Mouse (Mus musculus) neural tube, embryonic 11.5 days (tissue): ENCODE measurements around the gene Dnph1. TPM values are rescaled to one million over a fixed set of nuclear protein-coding genes. Genes with fewer than 3 reads are reported as not detected.

Experiments
- ATAC-seq: fragments of 200-750 bp; cut with Nextera tagmentation; 2 replicates; pipeline ENCODE4 v1.8.0; 2017; ENCODE audit warnings: moderate number of reproducible peaks, mild to moderate bottlenecking, moderate TSS enrichment, moderate library complexity; ENCODE audit not compliant: insufficient read depth, low FRiP score, low TSS enrichment
- DNase-seq: peaks from one replicate; pipeline ENCODE4 v3.0.0-alpha.2; 2015; ENCODE audit warnings: low spot score
- H3K27ac ChIP-seq: fragments of 300-500 bp; sonication (generic); 2 replicates; pipeline ENCODE4 v1.5.1; 2014; ENCODE audit warnings: low read depth, mild to moderate bottlenecking, low read length
- H3K27me3 ChIP-seq: fragments of 300-500 bp; sonication (generic); 2 replicates; pipeline ENCODE4 v1.6.1; 2014; ENCODE audit warnings: mild to moderate bottlenecking, low read length, mixed read lengths; ENCODE audit not compliant: control insufficient read depth, insufficient read depth
- H3K36me3 ChIP-seq: fragments of 300-500 bp; sonication (generic); 2 replicates; pipeline ENCODE4 v1.6.1; 2014; ENCODE audit warnings: mild to moderate bottlenecking, low read length, moderate library complexity, mixed read lengths; ENCODE audit not compliant: control insufficient read depth, insufficient read depth
- H3K4me1 ChIP-seq: fragments of 300-500 bp; sonication (generic); 2 replicates; pipeline ENCODE4 v1.6.1; 2014; ENCODE audit warnings: low read length, mixed read lengths; ENCODE audit not compliant: control insufficient read depth, insufficient read depth
- H3K4me2 ChIP-seq: fragments of 300-500 bp; sonication (generic); 2 replicates; pipeline ENCODE4 v1.6.1; 2014; ENCODE audit warnings: low read depth, mild to moderate bottlenecking, moderate library complexity
- H3K4me3 ChIP-seq: fragments of 300-500 bp; sonication (generic); 2 replicates; pipeline ENCODE4 v1.5.1; 2014; ENCODE audit warnings: low read depth, low read length
- H3K9ac ChIP-seq: fragments of 300-500 bp; sonication (generic); 2 replicates; pipeline ENCODE4 v1.6.1; 2014; ENCODE audit warnings: mild to moderate bottlenecking, low read length
- H3K9me3 ChIP-seq: fragments of 300-500 bp; sonication (generic); 2 replicates; pipeline ENCODE4 v1.6.1; 2016; ENCODE audit warnings: low read length; ENCODE audit not compliant: control insufficient read depth
- WGBS: fragments of 180-500 bp; shearing (Covaris S2); extraction: QIAGEN DNeasy Blood & Tissue Kit; methylation state at CpG from one replicate; pipeline ENCODE4 v1.1.7; 2014; 5-methylcytosine and 5-hydroxymethylcytosine counted together
- polyA plus RNA-seq: library from polyadenylated mRNA; unstranded; fragments of >200 nt; fragmentation: Nextera tagmentation; extraction: Ambion mirVana; gene quantifications from 2 replicates; pipeline ENCODE4 v1.2.1, GENCODE M21; 2014

Gene Dnph1
- polyA plus RNA-seq, 1 experiment from 2014 or later = 64.9 TPM

- peak overlapping the region; percentile 13 for H3K4me2 ChIP-seq
- H3K36me3 ChIP-seq = no peaks in the 10 kb centered on the region
- WGBS = 1% methylated on average over 32 of the region's 32 CpGs
- H3K9me3 ChIP-seq = no peaks in the 10 kb centered on the region
- H3K9ac ChIP-seq = no peak overlapping the region
- peaks cover 31% of the 10 kb centered on the region for H3K27me3 ChIP-seq
- peak overlapping the region; percentile 21; the same call in 1 of the 2 replicates for H3K4me3 ChIP-seq
- no peak overlapping the region for H3K27ac ChIP-seq
- DNase-seq (no peak), ATAC-seq (no peak)
- H3K4me1 ChIP-seq = peaks cover 1% of the 10 kb centered on the region; the same call in 1 of the 2 replicates
Observed at GRCm38 (mm10) chr17:46460673-46461072, 35.8 kb upstream of the Dnph1 start.

DNA sequence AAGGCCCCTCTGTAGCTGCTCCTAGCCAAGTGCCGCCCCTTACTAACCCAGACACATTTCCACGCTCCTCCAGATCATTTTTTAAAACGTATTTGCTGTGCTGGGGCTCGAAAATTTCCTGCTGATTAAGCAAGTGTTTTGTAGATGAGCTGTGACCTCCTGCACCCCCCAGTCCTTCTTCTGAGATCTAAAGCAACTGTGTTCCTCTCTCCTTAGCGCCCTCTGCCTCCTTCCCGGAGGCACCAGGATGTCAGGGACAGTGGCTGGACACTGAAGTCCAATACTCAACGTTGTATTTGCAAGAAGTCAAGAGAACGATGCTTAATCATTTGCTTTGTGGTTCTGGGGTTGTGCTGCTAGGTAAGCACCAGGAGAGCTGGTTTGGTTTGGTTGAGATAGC is 35.2 kb upstream of the Dnph1 start:
- 15% methylated on average over 8 of the region's 8 CpGs for WGBS
- H3K4me1 ChIP-seq = no peaks in the 10 kb centered on the region
- ATAC-seq (no peak), DNase-seq (no peak)
- H3K4me2 ChIP-seq = peak overlapping the region; percentile 13
- no peak overlapping the region for H3K9ac ChIP-seq
- H3K4me3 ChIP-seq = no peak overlapping the region
- H3K9me3 ChIP-seq = no peaks in the 10 kb centered on the region
- H3K27me3 ChIP-seq = peaks cover 28% of the 10 kb centered on the region
- no peaks in the 10 kb centered on the region for H3K36me3 ChIP-seq
- H3K27ac ChIP-seq = no peak overlapping the region

- WGBS = 81% methylated on average over 5 of the region's 5 CpGs
- ATAC-seq = no peak
- DNase-seq = no peak
- Histone ChIP-seq H3K4me1 (no peaks in the 10 kb centered on the region), H3K4me3 (no peak overlapping the region), H3K9me3 (no peaks in the 10 kb centered on the region), H3K4me2 (no peak overlapping the region), H3K36me3 (no peaks in the 10 kb centered on the region), H3K27me3 (peaks cover 24% of the 10 kb centered on the region), H3K27ac (no peak overlapping the region), H3K9ac (no peak overlapping the region)
Observed at GRCm38 (mm10) chr17:46462226-46462625, 34.3 kb upstream of the Dnph1 start.

DNA sequence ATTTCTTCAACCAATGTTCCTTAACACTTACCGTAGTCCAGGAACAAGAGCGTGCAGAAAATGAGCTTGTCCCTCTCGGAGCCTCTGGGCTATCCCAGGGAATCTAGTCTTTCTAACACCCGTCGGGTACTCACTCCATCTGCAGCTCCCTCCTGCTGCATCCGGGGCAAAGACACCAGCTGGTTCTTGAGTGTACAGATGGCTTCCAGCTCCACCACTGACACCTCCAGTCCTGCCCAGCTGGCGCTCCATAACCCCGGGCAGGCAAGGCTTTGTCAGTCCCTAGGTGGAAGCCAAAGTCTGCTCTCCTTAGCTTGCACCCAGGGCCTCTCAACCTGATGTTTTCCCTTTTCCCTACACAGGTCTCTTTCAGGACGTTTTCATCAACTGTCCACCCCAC is 28.7 kb upstream of the Dnph1 start:
- DNase-seq = no peak
- Histone ChIP-seq H3K4me3 (no peak overlapping the region), H3K4me1 (no peaks in the 10 kb centered on the region), H3K9ac (no peak overlapping the region), H3K9me3 (no peaks in the 10 kb centered on the region), H3K4me2 (no peak overlapping the region), H3K27ac (no peak overlapping the region), H3K36me3 (no peaks in the 10 kb centered on the region; the same call in 1 of the 2 replicates), H3K27me3 (no peaks in the 10 kb centered on the region)
- WGBS = 67% methylated on average over 9 of the region's 9 CpGs
- ATAC-seq = no peak

DNA sequence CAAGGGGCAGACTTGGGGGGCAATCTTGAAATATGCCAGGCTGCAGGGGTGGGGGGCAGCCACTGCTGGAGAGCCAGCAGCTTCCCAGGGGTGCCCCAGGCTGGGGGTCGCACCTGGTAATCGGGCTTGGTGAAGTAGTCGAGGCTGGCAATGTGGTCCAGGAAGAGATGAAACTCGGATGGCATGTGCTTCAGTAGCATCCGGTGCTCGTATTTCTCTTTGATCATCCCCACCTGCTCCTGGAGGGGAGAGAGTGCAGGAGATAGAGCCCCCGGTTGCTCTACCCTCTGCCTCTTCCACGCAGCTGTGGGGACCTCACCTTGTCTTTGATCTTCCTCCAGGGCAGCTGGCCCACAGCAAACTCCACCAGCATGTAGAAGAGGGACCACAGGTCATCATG is 19.9 kb upstream of the Dnph1 start:
- H3K36me3 ChIP-seq = no peaks in the 10 kb centered on the region
- ATAC-seq = no peak

DNA sequence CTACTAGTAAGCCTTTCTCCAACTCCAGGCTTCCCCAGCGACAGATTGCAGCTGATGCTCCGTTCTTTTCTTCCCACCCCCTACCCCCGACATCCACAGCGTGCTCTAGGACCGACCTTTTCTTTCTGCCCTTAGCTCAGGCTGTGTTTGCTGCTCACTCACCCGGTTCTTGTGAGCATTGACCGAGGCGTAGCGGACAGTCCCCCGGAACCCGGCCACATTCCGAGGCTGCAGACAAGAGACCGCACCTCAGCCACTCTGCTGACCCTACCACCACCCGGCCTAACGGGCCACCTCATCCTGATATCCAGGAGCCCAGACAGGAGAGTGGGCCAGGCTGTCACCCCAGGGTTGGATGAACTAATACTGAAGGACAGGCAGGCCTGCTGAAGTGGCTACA is 19.2 kb upstream of the Dnph1 start:
- no peaks in the 10 kb centered on the region for H3K36me3 ChIP-seq
- no peak for ATAC-seq

More for the DNA sequence above, 19.9 kb upstream of the Dnph1 start:
- no peaks in the 10 kb centered on the region for H3K4me1 ChIP-seq
- no peak overlapping the region for H3K4me2 ChIP-seq
- 71% methylated on average over 8 of the region's 8 CpGs for WGBS
- no peaks in the 10 kb centered on the region for H3K27me3 ChIP-seq
- DNase-seq = no peak
- H3K9me3 ChIP-seq = no peaks in the 10 kb centered on the region
- H3K27ac ChIP-seq = no peak overlapping the region
- no peak overlapping the region for H3K9ac ChIP-seq
- no peak overlapping the region for H3K4me3 ChIP-seq

DNA sequence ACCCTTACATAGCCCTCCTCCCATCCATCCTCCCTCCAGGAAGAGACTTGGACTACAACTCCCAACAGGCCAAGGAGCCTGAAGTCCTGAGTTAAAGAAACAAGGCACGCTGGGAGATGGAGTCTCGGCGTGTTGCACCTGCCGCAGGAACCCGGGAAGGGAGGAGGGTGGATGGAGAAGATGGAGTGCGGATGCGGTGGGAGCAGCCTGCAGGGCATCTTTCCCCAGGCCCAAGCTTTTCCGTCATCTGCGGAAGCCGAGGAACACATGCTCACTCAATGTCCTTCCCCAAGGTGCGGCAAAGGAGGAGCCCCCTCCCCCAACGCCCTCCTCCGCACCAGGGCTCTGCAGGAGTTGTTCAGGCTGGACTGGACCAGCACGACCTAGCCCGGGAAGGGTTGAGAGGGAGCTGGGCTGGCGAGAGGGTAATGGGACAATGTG is 12.9 kb upstream of the Dnph1 start:
- Histone ChIP-seq H3K36me3 (no peaks in the 10 kb centered on the region), H3K27ac (no peak overlapping the region), H3K4me2 (peak overlapping the region; percentile 63), H3K27me3 (peaks cover 45% of the 10 kb centered on the region), H3K4me3 (peak overlapping the region; percentile 31), H3K9ac (peak overlapping the region; percentile 28; the same call in 1 of the 2 replicates), H3K4me1 (peaks cover 17% of the 10 kb centered on the region; the same call in 1 of the 2 replicates), H3K9me3 (no peaks in the 10 kb centered on the region)
- peak; percentile 68 for DNase-seq
- 2% methylated on average over 16 of the region's 16 CpGs for WGBS
- ATAC-seq = no peak; the same call in 1 of the 2 replicates

More for the DNA sequence above, 19.2 kb upstream of the Dnph1 start:
- Histone ChIP-seq H3K4me3 (no peak overlapping the region), H3K27me3 (no peaks in the 10 kb centered on the region), H3K4me1 (no peaks in the 10 kb centered on the region), H3K4me2 (no peak overlapping the region), H3K9ac (no peak overlapping the region), H3K9me3 (no peaks in the 10 kb centered on the region), H3K27ac (no peak overlapping the region)
- DNase-seq = no peak
- WGBS = 90% methylated on average over 15 of the region's 15 CpGs

DNA sequence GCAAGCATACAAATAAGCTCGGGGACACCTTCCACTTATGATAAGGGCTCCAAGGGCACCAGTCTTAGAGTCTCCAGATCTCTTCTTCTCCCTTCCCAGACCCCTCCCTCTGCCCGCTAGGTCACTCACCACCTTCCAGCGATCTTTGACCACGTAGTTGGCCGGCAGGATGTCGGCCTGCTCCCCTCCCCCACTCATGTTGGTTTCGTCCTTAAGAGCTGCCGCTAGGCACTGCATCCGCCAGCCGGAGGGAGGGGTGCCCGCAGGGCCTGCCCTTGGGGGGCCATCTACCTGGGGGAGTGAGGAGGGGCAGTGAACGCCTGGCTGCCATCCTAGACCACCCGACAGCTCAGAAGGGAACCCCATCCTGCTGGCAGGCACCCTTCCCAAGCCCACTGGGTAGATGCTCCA is 12.5 kb upstream of the Dnph1 start:
- WGBS = 4% methylated on average over 13 of the region's 13 CpGs
- ATAC-seq = no peak; the same call in 1 of the 2 replicates
- Histone ChIP-seq H3K27ac (no peak overlapping the region), H3K9me3 (no peaks in the 10 kb centered on the region), H3K36me3 (no peaks in the 10 kb centered on the region), H3K27me3 (peaks cover 49% of the 10 kb centered on the region), H3K4me1 (peaks cover 17% of the 10 kb centered on the region; the same call in 1 of the 2 replicates), H3K4me3 (peak overlapping the region; percentile 31), H3K9ac (peak overlapping the region; percentile 28; the same call in 1 of the 2 replicates), H3K4me2 (peak overlapping the region; percentile 63)
- peak; percentile 35 for DNase-seq

GRCm38 (mm10) chr17:46484461-46484875 is 12.0 kb upstream of the Dnph1 start:
- Histone ChIP-seq H3K9ac (peak overlapping the region; percentile 28; the same call in 1 of the 2 replicates), H3K27ac (no peak overlapping the region), H3K4me3 (peak overlapping the region; percentile 31; the same call in 1 of the 2 replicates), H3K4me2 (peak overlapping the region; percentile 63), H3K36me3 (no peaks in the 10 kb centered on the region), H3K9me3 (no peaks in the 10 kb centered on the region), H3K4me1 (peaks cover 17% of the 10 kb centered on the region; the same call in 1 of the 2 replicates), H3K27me3 (peaks cover 49% of the 10 kb centered on the region)
- ATAC-seq (peak; percentile 32; the same call in 1 of the 2 replicates), DNase-seq (no peak)
- 11% methylated on average over 6 of the region's 6 CpGs for WGBS
